Mouse (Mus musculus) gastrocnemius, adult 8-10 months (tissue): Measurements from ENCODE around the gene Gm9747. TPM values are rescaled to one million over a fixed set of nuclear protein-coding genes. Genes with fewer than 3 reads are reported as not detected.

ENCODE experiments used
- DNase-seq, 2 experiments: peaks; one replicate each; pipeline ENCODE4 v3.0.0; 2022; ENCODE audit warnings: low spot score in 2 of 2
- total RNA-seq, 4 experiments: library from RNA; stranded (reverse); gene quantifications; 2 replicates each; pipeline ENCODE4 v1.2.4; 2022

The Gm9747 gene
- total RNA-seq, 4 experiments from 2014 or later: not detected

DNA sequence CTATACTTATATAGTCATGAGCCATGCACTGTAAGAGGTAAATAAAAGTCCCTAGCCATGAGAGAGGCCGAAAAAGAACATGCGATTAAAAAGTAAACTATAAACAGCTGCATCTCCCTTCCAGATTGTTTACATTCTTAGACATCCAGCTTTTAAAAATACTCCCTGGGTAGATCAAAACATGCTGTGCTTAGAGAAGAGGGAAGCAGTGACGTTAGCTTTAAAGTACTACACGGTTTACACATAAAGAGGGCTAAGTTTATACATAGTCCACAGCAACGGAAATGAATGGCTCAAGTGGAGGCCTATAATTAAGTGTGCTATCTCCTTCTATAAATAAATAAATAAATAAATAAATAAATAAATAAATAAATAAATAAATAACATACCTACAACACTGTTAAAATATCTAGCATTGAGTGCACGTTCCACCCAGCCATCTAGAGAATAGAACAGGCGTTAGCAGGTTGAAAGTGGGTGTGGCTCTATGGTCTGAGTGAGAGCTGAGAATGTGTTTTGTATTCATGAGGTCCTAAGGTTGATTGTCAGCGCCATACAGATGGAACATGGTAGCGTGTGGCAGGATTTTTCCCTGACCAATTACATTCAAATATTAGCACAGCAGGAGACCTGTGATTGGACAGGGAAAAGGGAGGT lies 21.0 kb downstream of the Gm9747 start:
- no peak for DNase-seq

- no peak for DNase-seq
Observed at GRCm38 (mm10) chr1:82257457-82257856, 24.5 kb downstream of the Gm9747 start.

GRCm38 (mm10) chr1:82258331-82258730 lies 25.4 kb downstream of the Gm9747 start:
- DNase-seq: no peak

DNA sequence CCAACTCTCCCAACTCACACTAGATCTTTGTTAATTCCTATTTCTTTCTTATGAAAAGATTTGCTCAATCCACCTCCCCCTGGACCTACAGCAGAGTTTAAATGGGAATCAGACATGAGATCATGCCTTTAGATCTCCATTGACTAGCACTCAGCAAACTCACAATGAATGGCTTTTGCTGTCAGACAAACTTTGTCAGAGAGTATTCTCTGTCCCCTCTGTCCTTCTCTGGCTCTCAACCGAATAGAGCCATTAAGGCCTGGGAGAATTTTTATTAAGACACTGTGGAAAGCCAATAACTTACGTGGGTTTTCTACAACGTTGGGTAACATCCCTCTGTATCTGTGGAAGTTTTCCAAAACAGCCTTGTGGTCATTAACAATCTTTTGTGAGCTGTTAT lies 27.1 kb downstream of the Gm9747 start:
- DNase-seq: no peak

DNA sequence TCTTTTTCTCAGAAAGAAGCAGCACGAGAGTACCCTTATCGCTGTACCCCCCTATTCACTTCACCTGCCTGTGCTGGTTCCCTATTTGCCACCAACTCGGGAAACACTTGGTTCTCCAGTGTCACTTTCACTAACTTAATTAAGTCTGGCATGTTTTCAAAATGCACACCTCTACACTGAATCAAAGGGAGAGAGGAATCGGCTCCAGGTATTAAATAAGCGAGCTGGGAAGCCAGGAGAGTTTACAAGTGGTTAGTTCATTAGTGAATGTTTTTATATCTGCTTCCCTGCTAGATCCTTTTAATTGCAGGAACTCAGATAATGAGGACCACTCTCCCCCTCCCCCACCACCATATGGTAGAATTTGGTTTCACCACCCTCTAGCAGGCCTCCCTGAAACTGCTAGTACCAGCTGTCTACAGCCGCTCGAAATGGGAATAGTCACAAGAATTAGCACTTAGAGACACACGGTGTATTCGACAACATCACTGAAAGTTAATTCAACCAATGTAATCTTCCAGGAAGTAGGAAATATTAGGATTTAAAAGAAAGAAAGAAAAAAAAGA lies 28.2 kb downstream of the Gm9747 start:
- no peak for DNase-seq

- no peak for DNase-seq
Observed at GRCm38 (mm10) chr1:82261638-82262037, 28.7 kb downstream of the Gm9747 start.

DNA sequence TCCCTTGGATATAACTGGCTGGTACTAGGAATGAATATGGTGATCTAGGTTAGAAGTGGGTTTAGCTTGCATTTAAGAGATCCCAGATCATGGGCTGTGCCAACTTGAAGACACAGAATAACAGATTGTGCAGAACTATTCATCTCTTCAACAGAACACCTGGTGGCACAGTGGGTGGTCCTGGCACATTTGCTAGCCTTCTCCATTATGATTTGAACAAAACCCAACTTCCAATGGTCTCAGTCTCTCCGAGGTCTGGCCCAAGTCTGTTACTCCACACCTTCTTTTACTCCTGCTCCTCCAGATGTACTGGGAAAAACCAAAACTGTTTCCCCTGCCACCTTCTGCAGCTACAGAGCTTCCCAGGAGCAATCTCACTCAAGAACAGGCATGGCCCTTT lies 29.4 kb downstream of the Gm9747 start:
- no peak for DNase-seq

DNA sequence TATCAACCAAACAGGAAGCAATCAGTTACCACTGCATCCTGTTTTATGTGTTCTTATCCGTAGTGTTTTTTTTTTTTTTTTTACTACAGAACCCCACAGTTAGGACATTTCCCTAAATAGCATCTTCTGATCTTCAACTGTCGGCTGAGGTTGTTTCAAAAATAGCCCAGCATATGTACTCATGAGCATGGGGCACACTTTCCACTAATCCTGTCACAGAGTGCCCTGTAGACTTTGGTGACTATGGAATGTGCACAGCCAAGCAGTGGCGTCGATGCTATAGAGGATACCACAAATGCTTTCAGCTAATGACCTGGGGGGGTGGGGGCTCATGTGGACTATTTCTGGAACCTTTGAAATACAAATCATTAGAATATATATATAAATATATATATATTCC lies 34.6 kb downstream of the Gm9747 start:
- no peak for DNase-seq

- DNase-seq: no peak
Observed at GRCm38 (mm10) chr1:82272231-82272630, 39.3 kb downstream of the Gm9747 start.

DNA sequence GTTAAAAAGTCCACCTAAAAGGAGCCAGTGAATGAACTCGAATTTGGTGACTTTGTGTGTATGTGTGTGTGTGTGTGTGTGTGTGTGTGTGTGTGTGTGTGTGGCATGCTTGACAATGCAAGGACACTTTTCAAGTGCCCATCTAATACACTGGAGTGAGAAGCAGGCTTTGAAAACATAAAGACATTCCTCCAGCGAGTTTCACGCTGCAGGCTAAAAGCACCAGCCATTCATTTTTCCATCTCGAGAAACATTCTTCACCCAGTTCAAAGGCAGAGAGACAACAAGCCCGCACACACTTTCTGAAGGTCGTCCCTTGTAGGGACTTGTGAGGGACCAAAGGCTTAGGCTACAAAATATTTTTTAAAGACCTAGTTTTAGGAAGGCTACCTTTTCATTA lies 40.6 kb downstream of the Gm9747 start:
- no peak for DNase-seq

DNA sequence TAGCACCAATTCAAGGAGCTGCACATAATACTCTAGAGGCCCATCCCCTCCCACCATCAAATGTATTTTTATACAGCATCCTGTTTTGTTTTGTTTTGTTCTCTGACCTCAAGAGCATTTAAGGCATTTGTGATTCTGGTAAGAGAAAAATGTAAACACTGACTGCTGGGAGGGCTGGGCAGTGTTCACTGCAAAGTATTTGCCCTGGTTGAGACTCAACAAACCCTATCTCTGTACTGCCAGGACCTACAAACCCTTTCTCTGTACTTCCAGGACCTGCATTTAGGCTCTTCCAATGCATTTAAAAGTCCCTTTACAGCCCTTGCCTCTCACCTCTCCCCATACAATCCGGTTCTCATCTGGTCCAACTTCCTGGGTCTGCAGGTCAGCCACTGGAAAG lies 41.4 kb downstream of the Gm9747 start:
- no peak for DNase-seq

GRCm38 (mm10) chr1:82279768-82280167 lies 46.9 kb downstream of the Gm9747 start:
- DNase-seq: no peak

GRCm38 (mm10) chr1:82281823-82282222 lies 48.9 kb downstream of the Gm9747 start:
- DNase-seq: no peak

DNA sequence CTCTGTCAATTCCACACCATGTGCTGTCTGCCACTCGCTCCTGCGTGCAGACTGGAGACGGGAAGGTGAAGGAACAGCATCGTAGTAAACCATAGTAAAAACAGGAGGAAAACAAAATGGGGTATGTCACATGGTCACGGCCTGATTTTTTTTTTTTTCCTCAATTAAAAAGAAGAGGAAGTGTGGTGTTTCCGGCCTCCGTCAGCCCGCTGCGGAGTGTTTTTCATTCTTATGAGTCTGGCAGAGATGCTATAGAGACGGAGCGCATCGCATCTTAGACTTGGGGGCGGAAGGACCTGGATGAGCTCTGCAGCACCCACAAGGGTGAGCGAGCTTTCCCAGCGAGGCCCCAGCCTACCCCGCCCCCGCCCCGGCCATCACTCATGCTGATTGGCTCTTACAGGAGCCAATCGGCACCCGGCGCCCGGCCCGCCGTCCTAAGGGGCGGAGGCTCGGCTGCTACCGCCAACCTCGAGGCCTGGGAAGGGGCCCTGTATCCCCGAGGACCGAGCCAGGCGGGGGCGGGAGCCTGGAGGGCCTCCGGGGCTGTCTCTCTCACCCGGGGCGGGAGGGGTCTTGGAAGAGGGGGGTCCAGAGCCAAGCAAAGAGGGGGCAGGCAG lies 50.2 kb downstream of the Gm9747 start:
- peak; percentile 83 to 87 for DNase-seq

GRCm38 (mm10) chr1:82283901-82284301 lies 51.0 kb downstream of the Gm9747 start:
- no peak for DNase-seq

- DNase-seq: no peak
Observed at GRCm38 (mm10) chr1:82284403-82284802, 51.5 kb downstream of the Gm9747 start.

Other genes starting within 250 kb of the Gm9747 start
- 10 to 100 TPM; 23.3 to 46.6 (median 44.6) TPM for gene Irs1, start 58.3 kb downstream of the Gm9747 start, total RNA-seq
- gene Rhbdd1, start 83.3 kb downstream of the Gm9747 start, total RNA-seq: 1 to 10 TPM; 7.6 to 8.7 (median 8.0) TPM